Mouse (Mus musculus): ENCODE results near the gene Glb1.
"Not testable (repeated sequence)": the region's sequence is repeated elsewhere in the genome, so short reads cannot be mapped to it uniquely, and the experiment has no call there.

The Glb1 gene

GRCm38 (mm10) chr9:114394136-114394535 lies 6.7 kb upstream of the Glb1 start:
- in situ Hi-C loops (cut with MseI, MboI), result not testable (repeated sequence)

GRCm38 (mm10) chr9:114394677-114395076 lies 6.2 kb upstream of the Glb1 start:
- in situ Hi-C loops (cut with MseI, MboI), result no loop called here

- in situ Hi-C loops (cut with MseI, MboI), result no loop called here
Observed at GRCm38 (mm10) chr9:114395258-114395657, 5.6 kb upstream of the Glb1 start.

- in situ Hi-C loops (cut with MseI, MboI), result no loop called here
Observed at GRCm38 (mm10) chr9:114399680-114400079, 1.2 kb upstream of the Glb1 start.

- in situ Hi-C loops (cut with MseI, MboI), result no loop called here
Observed at GRCm38 (mm10) chr9:114400588-114400948, 308 bp upstream of the Glb1 start.

- in situ Hi-C loops (cut with MseI, MboI), result no loop called here
Observed at GRCm38 (mm10) chr9:114401685-114402080, 807 bp downstream of the Glb1 start.

GRCm38 (mm10) chr9:114407676-114408075 lies 6.8 kb downstream of the Glb1 start:
- in situ Hi-C loops (cut with MseI, MboI), result no loop called here

GRCm38 (mm10) chr9:114410313-114410862 lies 9.5 kb downstream of the Glb1 start:
- in situ Hi-C loops (cut with MseI, MboI), result loop anchor here in 1 of 2 experiments (10.0 kb wide), 1 partner anchor 174 kb away; no protein-coding TSS in a partner anchor

GRCm38 (mm10) chr9:114411295-114411694 lies 10.4 kb downstream of the Glb1 start:
- in situ Hi-C loops (cut with MseI, MboI), result loop anchor here in 1 of 2 experiments (10.0 kb wide), 1 partner anchor 174 kb away; no protein-coding TSS in a partner anchor

- in situ Hi-C loops (cut with MseI, MboI), result loop anchor here in 1 of 2 experiments (10.0 kb wide), 1 partner anchor 172 kb away; no protein-coding TSS in a partner anchor
Observed at GRCm38 (mm10) chr9:114412406-114412805, 11.5 kb downstream of the Glb1 start.

- in situ Hi-C loops (cut with MseI, MboI), result loop anchor here in 1 of 2 experiments (10.0 kb wide), 1 partner anchor 171 kb away; no protein-coding TSS in a partner anchor
Observed at GRCm38 (mm10) chr9:114413866-114414265, 13.0 kb downstream of the Glb1 start.

GRCm38 (mm10) chr9:114415701-114416100 lies 14.8 kb downstream of the Glb1 start:
- in situ Hi-C loops (cut with MseI, MboI), result loop anchor here (5.0 to 10.0 kb wide), 3 partner anchors 82 to 169 kb away; no protein-coding TSS in a partner anchor

- in situ Hi-C loops (cut with MseI, MboI), result loop anchor here (5.0 to 10.0 kb wide), 3 partner anchors 80 to 168 kb away; no protein-coding TSS in a partner anchor
Observed at GRCm38 (mm10) chr9:114416646-114417517, 16.0 kb downstream of the Glb1 start.

GRCm38 (mm10) chr9:114418187-114418586 lies 17.3 kb downstream of the Glb1 start:
- in situ Hi-C loops (cut with MseI, MboI), result loop anchor here (5.0 to 10.0 kb wide), 3 partner anchors 79 to 167 kb away; no protein-coding TSS in a partner anchor

- in situ Hi-C loops (cut with MseI, MboI), result no loop called here
Observed at GRCm38 (mm10) chr9:114420443-114420842, 19.6 kb downstream of the Glb1 start.

- in situ Hi-C loops (cut with MseI, MboI), result no loop called here
Observed at GRCm38 (mm10) chr9:114421045-114421444, 20.2 kb downstream of the Glb1 start.

- in situ Hi-C loops (cut with MseI, MboI), result no loop called here
Observed at GRCm38 (mm10) chr9:114421797-114422196, 20.9 kb downstream of the Glb1 start.

- in situ Hi-C loops (cut with MseI, MboI), result no loop called here
Observed at GRCm38 (mm10) chr9:114425576-114425975, 24.7 kb downstream of the Glb1 start.

- in situ Hi-C loops (cut with MseI, MboI), result no loop called here
Observed at GRCm38 (mm10) chr9:114426201-114426600, 25.3 kb downstream of the Glb1 start.

- in situ Hi-C loops (cut with MseI, MboI), result no loop called here
Observed at GRCm38 (mm10) chr9:114427425-114427824, 26.5 kb downstream of the Glb1 start.

- in situ Hi-C loops (cut with MseI, MboI), result no loop called here
Observed at GRCm38 (mm10) chr9:114428103-114428834, 27.4 kb downstream of the Glb1 start.

GRCm38 (mm10) chr9:114435668-114436067 lies 34.8 kb downstream of the Glb1 start:
- in situ Hi-C loops (cut with MseI, MboI), result no loop called here
